ENCODE assay signal across 11 mouse cellular contexts in the genomic region with DNA sequence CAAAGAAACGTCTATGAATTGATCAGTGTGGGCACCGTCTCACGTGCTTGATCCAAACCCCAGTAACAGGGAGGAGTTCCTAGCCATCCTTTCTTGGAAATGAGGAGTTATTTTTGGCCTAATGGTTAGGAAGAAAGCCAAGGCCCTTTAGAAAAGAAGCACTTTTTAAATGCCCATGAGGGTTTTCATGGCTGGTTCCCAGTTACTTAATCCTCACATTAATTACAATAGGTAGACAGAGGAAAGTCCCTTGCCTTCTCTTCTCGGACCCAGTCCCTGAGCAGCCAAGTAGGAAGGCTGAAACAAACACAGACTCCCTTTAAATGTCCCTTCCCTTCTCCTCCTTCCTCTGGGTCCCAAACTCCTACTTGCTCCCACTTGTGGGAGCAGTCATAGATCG.
"Had no signal": no experiment of that assay in that cellular context is flagged by ENCODE, and none has a peak within 500 bp of the region (broad histone marks: within the 10 kb centered on the region; RNA-seq: fewer than 3 reads in every experiment).

No protein-coding gene starts in this region.

- ATAC-seq: midbrain, embryonic 13.5 days had no signal

- H3K9me3 ChIP-seq: limb, embryonic 12.5 days; midbrain, embryonic 13.5 days; neural tube, embryonic 15.5 days had no signal

- H3K27ac ChIP-seq: limb, embryonic 12.5 days; liver, embryonic 14.5 days; midbrain, embryonic 13.5 days; neural tube, embryonic 15.5 days had no signal

- H3K4me2 ChIP-seq: limb, embryonic 12.5 days; midbrain, embryonic 13.5 days; neural tube, embryonic 15.5 days had no signal

- DNase-seq: kidney, postnatal 25 days; layer of hippocampus, postnatal 36 days; lung, adult 18-20 months; right cerebral cortex, adult 18-20 months; right cerebral cortex, postnatal 25 days; thymus, postnatal 4 days had no signal

- H3K4me1 ChIP-seq: limb, embryonic 12.5 days had no signal

- H3K9ac ChIP-seq: limb, embryonic 12.5 days; liver, embryonic 14.5 days; midbrain, embryonic 13.5 days; neural tube, embryonic 15.5 days had no signal

- H3K4me3 ChIP-seq: limb, embryonic 12.5 days; midbrain, embryonic 13.5 days; myocyte; neural tube, embryonic 15.5 days had no signal

- H3K27me3 ChIP-seq: limb, embryonic 12.5 days; midbrain, embryonic 13.5 days; neural tube, embryonic 15.5 days had no signal
